Mouse (Mus musculus) frontal cortex, postnatal 10 days (tissue): ENCODE data around the gene Tmem254a.
"Not testable (repeated sequence)": the region's sequence is repeated elsewhere in the genome, so short reads cannot be mapped to it uniquely, and the experiment has no call there.

Experiments
- DNase-seq, 2 experiments: peaks; one replicate each; pipeline ENCODE4 v3.0.0; 2022; ENCODE audit warnings: low spot score in 2 of 2, mixed read lengths in 1 of 2

The Tmem254a gene

GRCm38 (mm10) chr14:25927562-25927881 is at the start of gene Tmem254a:
TSS of gene Tmem254a (minus strand) at chr14:25927672.
- DNase-seq = not testable (repeated sequence)

GRCm38 (mm10) chr14:25957861-25958260 is 30.4 kb upstream of the Tmem254a start:
- not testable (repeated sequence) for DNase-seq

- not testable (repeated sequence) for DNase-seq
Measured at GRCm38 (mm10) chr14:25938004-25938403, 10.5 kb upstream of the Tmem254a start, which contains the start of gene Cphx1. TSS of gene Cphx1 (plus strand) at chr14:25938304.

GRCm38 (mm10) chr14:25936867-25937630 is 9.6 kb upstream of the Tmem254a start:
- DNase-seq = not testable (repeated sequence)

- DNase-seq = not testable (repeated sequence)
Measured at GRCm38 (mm10) chr14:25926814-25927561, 484 bp downstream of the Tmem254a start.

GRCm38 (mm10) chr14:25918427-25919170 is 8.9 kb downstream of the Tmem254a start:
- DNase-seq = not testable (repeated sequence)

GRCm38 (mm10) chr14:25908976-25909375 is 18.5 kb downstream of the Tmem254a start:
- not testable (repeated sequence) for DNase-seq

GRCm38 (mm10) chr14:25907272-25907671 is 20.2 kb downstream of the Tmem254a start:
- DNase-seq = not testable (repeated sequence)

- DNase-seq = peak; percentile 3 to 5
Measured at GRCm38 (mm10) chr14:25905243-25905642, 22.2 kb downstream of the Tmem254a start.

- DNase-seq = not testable (repeated sequence)
Measured at GRCm38 (mm10) chr14:25903000-25903399, 24.5 kb downstream of the Tmem254a start, which contains the start of gene Plac9a. TSS of gene Plac9a (minus strand) at chr14:25903100.

GRCm38 (mm10) chr14:25895686-25896085 is 31.8 kb downstream of the Tmem254a start:
- DNase-seq = not testable (repeated sequence)

GRCm38 (mm10) chr14:25894566-25894965 is 32.9 kb downstream of the Tmem254a start:
- DNase-seq = not testable (repeated sequence)

GRCm38 (mm10) chr14:25885886-25886285 is 41.6 kb downstream of the Tmem254a start:
- DNase-seq = not testable (repeated sequence)

- DNase-seq = not testable (repeated sequence)
Measured at GRCm38 (mm10) chr14:25881769-25882168, 45.7 kb downstream of the Tmem254a start.

GRCm38 (mm10) chr14:25876640-25877039 is 50.8 kb downstream of the Tmem254a start:
- DNase-seq = not testable (repeated sequence)
